Mouse (Mus musculus): ENCODE measurements around the gene Cmss1.

- TF ChIP-seq POLR2A (IDR thresholded peaks at IDR 0.05; ENCODE audit: borderline replicate concordance, control insufficient read depth, low read depth, low read length), result no peak
- no peak for TF ChIP-seq CTCF (IDR thresholded peaks at IDR 0.05; ENCODE audit: control insufficient read depth, insufficient read depth, low read length)
These were observed 81.6 kb downstream of the Cmss1 start for GRCm38 (mm10) chr16:57525046-57525445.

Measured in bone marrow, adult 2 months (tissue).